Mouse (Mus musculus) limb, embryonic 14.5 days (tissue): ENCODE results near the gene Chrna10. TPM values are rescaled to one million over a fixed set of nuclear protein-coding genes. Genes with fewer than 3 reads are reported as not detected.

Experiments
- ATAC-seq: fragments of 200-750 bp; cut with Nextera tagmentation; 2 replicates; pipeline ENCODE4 v1.8.0; 2017; ENCODE audit warnings: low read depth, moderate number of reproducible peaks, moderate TSS enrichment; ENCODE audit not compliant: low FRiP score
- DNase-seq: peaks from one replicate; pipeline ENCODE4 v3.0.0-alpha.2; 2015; ENCODE audit warnings: low spot score
- H3K27ac ChIP-seq: fragments of 300-500 bp; sonication (generic); replicated peaks from 2 replicates; pipeline ENCODE4 v1.5.1; 2014; ENCODE audit warnings: low read depth, mild to moderate bottlenecking, low read length, moderate library complexity, mixed read lengths
- H3K27me3 ChIP-seq: fragments of 300-500 bp; sonication (generic); 2 replicates; pipeline ENCODE4 v1.6.1; 2014; ENCODE audit warnings: low read length, mixed read lengths; ENCODE audit not compliant: control insufficient read depth, insufficient read depth
- H3K36me3 ChIP-seq: fragments of 300-500 bp; sonication (generic); 2 replicates; pipeline ENCODE4 v1.6.1; 2014; ENCODE audit warnings: mild to moderate bottlenecking, low read length, moderate library complexity, mixed read lengths; ENCODE audit not compliant: control insufficient read depth, insufficient read depth
- H3K4me1 ChIP-seq: fragments of 300-500 bp; sonication (generic); 2 replicates; pipeline ENCODE4 v1.6.1; 2014; ENCODE audit warnings: antibody characterized with exemption, low read length, mixed read lengths; ENCODE audit not compliant: control insufficient read depth, insufficient read depth
- H3K4me2 ChIP-seq: fragments of 300-500 bp; sonication (generic); replicated peaks from 2 replicates; pipeline ENCODE4 v1.6.1; 2014; ENCODE audit warnings: low read depth, mild to moderate bottlenecking, low read length, moderate library complexity; ENCODE audit not compliant: severe bottlenecking
- H3K4me3 ChIP-seq: fragments of 300-500 bp; sonication (generic); replicated peaks from 2 replicates; pipeline ENCODE4 v1.5.1; 2014; ENCODE audit warnings: low read length
- H3K9ac ChIP-seq: fragments of 300-500 bp; sonication (generic); 2 replicates; pipeline ENCODE4 v1.6.1; 2014; ENCODE audit warnings: mild to moderate bottlenecking, low read depth, low read length, moderate library complexity; ENCODE audit not compliant: severe bottlenecking
- H3K9me3 ChIP-seq: fragments of 300-500 bp; sonication (generic); 2 replicates; pipeline ENCODE4 v1.6.1; 2016; ENCODE audit warnings: low read length; ENCODE audit not compliant: control insufficient read depth
- POLR2A ChIP-seq: fragments of 200-500 bp; IDR thresholded peaks from 2 replicates; pipeline ENCODE4 v1.8.0; 2012; ENCODE audit warnings: inconsistent platforms, mild to moderate bottlenecking, moderate library complexity, borderline replicate concordance; ENCODE audit not compliant: insufficient read depth, insufficient read length; ENCODE audit errors: extremely low read depth
- WGBS: fragments of 180-500 bp; shearing (Covaris S2); extraction: QIAGEN DNeasy Blood & Tissue Kit; methylation state at CpG from one replicate; pipeline ENCODE4 v1.1.7; 2014; 5-methylcytosine and 5-hydroxymethylcytosine counted together
- polyA plus RNA-seq, 2 experiments: library from polyadenylated mRNA; depleted of rRNA in 1 of 2; stranded (reverse) in 1 of 2; unstranded in 1 of 2; fragments of >200 nt; fragmentation: Nextera tagmentation in 1 of 2; extraction: Ambion mirVana in 1 of 2; gene quantifications; 2 replicates each; pipeline versions ENCODE4 v1.2.1 to v1.2.3; 2012 to 2014

The Chrna10 gene
- polyA plus RNA-seq (2012; rRNA removed) (0.05 and 0.06 TPM in 2 replicates), polyA plus RNA-seq (2014; fragmentation: Nextera tagmentation; extraction: Ambion mirVana) (not detected in 2 replicates)

DNA sequence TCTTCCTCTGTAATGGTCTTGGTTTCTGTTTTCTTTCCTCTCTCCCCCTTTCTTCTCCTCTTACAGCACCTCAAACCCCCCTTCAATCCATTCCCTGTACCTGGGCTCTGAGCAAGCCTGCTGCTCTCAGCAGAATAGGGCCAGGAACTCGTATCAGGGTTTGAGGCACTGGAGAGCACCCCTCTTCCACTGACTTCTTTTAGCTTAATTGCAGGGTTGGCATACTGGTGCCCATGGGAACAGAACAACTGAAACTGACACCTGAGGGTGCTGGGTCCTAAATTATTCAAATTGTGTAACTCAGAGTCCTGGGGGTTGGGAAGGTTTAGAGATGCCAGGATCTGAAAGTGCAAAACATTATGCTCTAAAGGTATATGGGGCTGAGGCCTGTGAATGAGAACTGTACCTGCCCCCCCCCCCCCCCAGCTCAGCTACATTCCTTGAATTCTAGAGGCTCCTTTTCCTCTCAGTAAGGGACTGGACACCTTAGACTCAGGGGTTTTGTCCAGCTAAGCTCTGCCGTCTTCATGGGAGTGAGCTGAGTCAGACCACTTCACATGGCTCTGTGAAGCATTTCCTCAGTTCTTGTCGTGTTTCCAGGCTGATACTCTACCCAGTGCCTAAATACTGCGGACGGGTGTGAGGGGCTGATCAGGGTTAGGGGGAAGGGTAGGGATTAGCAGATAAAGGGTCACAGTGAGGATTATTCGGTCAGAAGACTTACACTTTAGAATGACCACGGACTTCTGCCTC lies at the start of gene Chrna10:
Gene Chrna10 (minus strand): TSS at position 250 of the 753 bp plus-strand sequence.
- no peak within 1 kb of the TSS for H3K27ac ChIP-seq
- no peak for ATAC-seq
- H3K36me3 ChIP-seq: peaks cover 29% of the 10 kb centered on the region
- TF ChIP-seq POLR2A: no peak
- H3K9ac ChIP-seq: no peak within 1 kb of the TSS
- no peaks in the 10 kb centered on the region for H3K9me3 ChIP-seq
- no peak within 1 kb of the TSS for H3K4me2 ChIP-seq
- DNase-seq: no peak
- H3K4me3 ChIP-seq: no peak within 1 kb of the TSS
- H3K4me1 ChIP-seq: no peaks in the 10 kb centered on the region
- no peaks in the 10 kb centered on the region for H3K27me3 ChIP-seq
- 57% methylated on average over 7 of the region's 7 CpGs for WGBS

DNA sequence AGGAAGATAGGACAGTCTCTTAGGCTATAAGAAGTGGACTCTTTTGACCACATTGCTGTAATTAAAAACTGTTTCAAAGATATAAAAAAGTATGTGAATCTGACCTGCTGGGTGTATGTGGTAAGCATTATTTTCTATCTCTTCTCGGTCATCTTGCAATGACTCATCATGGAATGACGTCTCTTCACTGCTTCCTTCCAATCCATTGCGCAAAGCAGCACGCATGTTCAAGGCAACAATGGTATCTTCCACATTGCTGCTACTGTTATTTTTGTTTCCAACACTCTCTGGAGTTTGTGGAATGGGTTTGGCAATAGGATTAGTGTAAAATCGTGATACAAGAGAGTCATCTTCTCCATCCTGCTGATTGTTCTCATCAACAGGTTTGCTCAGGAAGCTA lies 37.1 kb upstream of the Chrna10 start:
- Histone ChIP-seq H3K9me3 (no peaks in the 10 kb centered on the region), H3K4me2 (no peak overlapping the region), H3K27ac (no peak overlapping the region), H3K36me3 (peaks cover 71% of the 10 kb centered on the region), H3K4me1 (no peaks in the 10 kb centered on the region), H3K9ac (no peak overlapping the region), H3K27me3 (no peaks in the 10 kb centered on the region), H3K4me3 (no peak overlapping the region)
- WGBS: 90% methylated on average over 5 of the region's 5 CpGs
- DNase-seq: no peak
- ATAC-seq: no peak
- TF ChIP-seq POLR2A: no peak

DNA sequence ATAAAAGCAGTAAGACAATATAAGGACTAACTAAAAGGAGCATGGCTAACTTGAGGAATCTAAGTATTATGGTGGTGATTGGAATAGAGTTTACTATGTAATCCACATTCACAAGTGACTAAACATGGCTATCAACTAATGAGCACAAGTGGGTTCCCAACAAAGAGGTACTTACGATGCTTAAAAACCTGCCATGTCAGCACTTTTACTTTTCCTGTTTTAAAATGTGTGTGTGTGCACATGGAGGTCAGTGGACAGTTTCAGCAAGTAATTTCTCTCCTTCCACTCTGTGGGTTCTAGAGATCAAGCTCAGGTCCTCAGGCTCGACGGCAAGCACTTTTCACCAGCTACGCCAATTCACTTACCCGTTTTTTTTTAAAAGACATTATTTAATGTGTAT lies 21.3 kb upstream of the Chrna10 start:
- no peaks in the 10 kb centered on the region for H3K4me1 ChIP-seq
- no peak overlapping the region for H3K4me2 ChIP-seq
- no peak overlapping the region for H3K9ac ChIP-seq
- TF ChIP-seq POLR2A: no peak
- no peaks in the 10 kb centered on the region for H3K27me3 ChIP-seq
- H3K9me3 ChIP-seq: no peaks in the 10 kb centered on the region
- WGBS: 95% methylated on average over 5 of the region's 5 CpGs
- H3K4me3 ChIP-seq: no peak overlapping the region
- H3K27ac ChIP-seq: no peak overlapping the region
- H3K36me3 ChIP-seq: peaks cover 82% of the 10 kb centered on the region
- ATAC-seq (no peak), DNase-seq (no peak)

DNA sequence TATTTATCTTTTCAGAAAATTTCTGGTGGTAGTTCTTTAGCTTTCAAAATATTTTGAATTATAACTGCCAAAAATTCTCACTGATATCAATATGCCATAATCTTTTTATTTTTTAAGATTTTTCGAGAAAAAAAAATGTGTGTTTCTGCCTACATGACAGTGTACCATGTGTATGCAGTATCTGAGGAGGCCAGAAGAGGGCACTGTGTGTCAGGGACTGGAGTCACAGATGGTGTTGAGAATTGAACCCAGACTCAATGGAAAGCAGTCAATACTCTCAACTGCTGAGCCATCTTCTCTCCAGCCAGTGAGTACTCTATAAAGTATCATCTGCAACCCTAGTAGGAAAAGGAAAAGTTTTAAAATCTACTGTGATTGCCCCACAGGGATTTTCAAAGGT lies 20.8 kb upstream of the Chrna10 start:
- H3K9me3 ChIP-seq: no peaks in the 10 kb centered on the region
- TF ChIP-seq POLR2A: no peak
- H3K27me3 ChIP-seq: no peaks in the 10 kb centered on the region
- no peak for ATAC-seq
- no peak overlapping the region for H3K4me3 ChIP-seq
- H3K4me2 ChIP-seq: no peak overlapping the region
- DNase-seq: no peak
- peaks cover 84% of the 10 kb centered on the region for H3K36me3 ChIP-seq
- 94% methylated on average over 1 of the region's 1 CpGs for WGBS
- no peak overlapping the region for H3K9ac ChIP-seq
- no peak overlapping the region for H3K27ac ChIP-seq
- H3K4me1 ChIP-seq: no peaks in the 10 kb centered on the region

DNA sequence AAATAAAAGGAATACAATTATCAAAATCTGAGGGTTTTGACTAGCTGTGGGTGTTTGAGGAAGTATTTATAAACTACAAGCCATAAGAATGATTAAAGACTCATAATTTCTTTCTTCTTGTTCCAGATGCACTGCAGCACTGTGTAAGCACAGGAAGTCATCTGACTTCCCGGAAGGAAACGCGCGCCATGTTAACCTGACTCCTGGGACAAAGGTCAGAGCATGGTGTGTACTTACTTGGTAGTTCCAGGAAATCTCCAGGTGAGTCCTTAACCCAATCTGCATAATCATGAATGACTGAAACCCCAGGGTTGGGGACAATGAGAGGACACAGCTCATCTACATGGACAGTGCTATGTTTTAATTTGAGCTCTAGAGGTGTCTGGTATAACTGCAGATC lies 15.8 kb upstream of the Chrna10 start:
- no peaks in the 10 kb centered on the region for H3K4me1 ChIP-seq
- no peak for TF ChIP-seq POLR2A
- H3K36me3 ChIP-seq: peaks cover 84% of the 10 kb centered on the region
- no peak overlapping the region for H3K9ac ChIP-seq
- no peak overlapping the region for H3K4me2 ChIP-seq
- no peak for DNase-seq
- H3K9me3 ChIP-seq: no peaks in the 10 kb centered on the region
- H3K27ac ChIP-seq: no peak overlapping the region
- ATAC-seq: no peak
- H3K27me3 ChIP-seq: no peaks in the 10 kb centered on the region
- WGBS: 95% methylated on average over 4 of the region's 4 CpGs
- H3K4me3 ChIP-seq: no peak overlapping the region

DNA sequence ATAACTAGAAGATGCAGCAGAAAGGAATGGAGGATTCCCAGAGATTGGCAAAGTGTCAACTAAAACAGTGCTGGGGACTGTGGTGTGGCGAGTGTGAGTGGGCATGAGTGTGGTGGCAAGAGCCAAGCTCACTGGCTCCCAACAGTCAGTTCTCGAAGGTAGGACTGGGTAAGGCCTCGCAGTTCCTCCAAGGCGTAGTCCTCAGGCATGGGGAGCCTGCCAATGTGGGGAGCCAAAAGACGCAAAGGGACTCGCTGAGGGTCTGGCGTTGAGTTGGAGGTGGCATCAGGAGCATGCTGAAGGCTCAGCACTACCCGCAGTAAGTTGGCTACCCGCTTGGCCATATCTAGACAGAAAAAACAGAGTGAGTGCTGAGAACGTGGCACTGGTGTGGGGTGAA lies 3.7 kb upstream of the Chrna10 start:
- Histone ChIP-seq H3K4me3 (no peak overlapping the region), H3K9me3 (no peaks in the 10 kb centered on the region), H3K36me3 (peaks cover 65% of the 10 kb centered on the region), H3K27ac (no peak overlapping the region), H3K27me3 (no peaks in the 10 kb centered on the region), H3K4me1 (no peaks in the 10 kb centered on the region), H3K9ac (no peak overlapping the region), H3K4me2 (no peak overlapping the region)
- no peak for ATAC-seq
- no peak for DNase-seq
- no peak for TF ChIP-seq POLR2A
- WGBS: 98% methylated on average over 10 of the region's 10 CpGs
